8 mouse cellular contexts compared by ENCODE assay signal in genomic region chr2:129438772-129439171, GRCm38 (mm10).
DNase-seq lines count a peak whose midpoint lies in the region; ATAC-seq and TF ChIP-seq lines count a peak whose summit lies in the region.
"Not testable (repeated sequence)": the region's sequence is repeated elsewhere in the genome, so short reads cannot be mapped to it uniquely, and the experiment has no call there.

No protein-coding gene starts in this region.

- DNase-seq in 3134 (ENCODE audit: extremely low read depth, insufficient read length, low spot score) (peak; percentile 39), CH12.LX (ENCODE audit: extremely low read depth) (peak; percentile 33), MEL-GATA-1-ER (ENCODE audit: extremely low read depth, low read depth) (peak; percentile 41)
- peak; percentile 16 for DNase-seq in c-Kit-negative CD71-positive TER-119-positive erythroid progenitor cells, embryonic 14.5 days (ENCODE audit: low read depth, low spot score)
- DNase-seq in forebrain, postnatal 0 days, result not testable (repeated sequence)
- peak; percentile 4 for DNase-seq in liver, adult 2 months (ENCODE audit: extremely low read depth, low read depth, low spot score)
- DNase-seq in lung, postnatal 10 days, result peak; percentile 16
- DNase-seq in naive thymus-derived CD4-positive, alpha-beta T cell, adult 2 months (ENCODE audit: low read depth), result peak; percentile 9

- not testable (repeated sequence) for H3K9me3 ChIP-seq in CH12.LX (replicated peaks; ENCODE audit: low read length); forebrain, postnatal 0 days (ENCODE audit: low read length)

- in situ Hi-C loops in CH12.LX (cut with MboI; ENCODE audit: low pct_ligation_motif_present, low pct_unique_long_range_greater_than_20kb, low sequenced_read_pairs), result not testable (repeated sequence)

- not testable (repeated sequence) for H3K79me2 ChIP-seq in CH12.LX (replicated peaks; ENCODE audit: control insufficient read depth, extremely low read depth, insufficient read depth, poor library complexity, severe bottlenecking); liver, adult 2 months (ENCODE audit: control insufficient read depth, insufficient read depth, low read length)

- not testable (repeated sequence) for ATAC-seq in forebrain, postnatal 0 days

- TF ChIP-seq CTCF in CH12.LX (conservative IDR thresholded peaks at IDR 0.05 in 1 of 2, IDR thresholded peaks at IDR 0.05 in 1 of 2; ENCODE audit: low read depth in 2 of 2, low read length in 2 of 2), result peak in 1 of 2 experiments; percentile 41; a peak in 2 of 4 replicates
- 0 out of 2 replicates have a peak, but pooled peaks have one; percentile 3 for TF ChIP-seq CTCF in forebrain, postnatal 0 days (IDR thresholded peaks at IDR 0.05; ENCODE audit: low read depth)
- not testable (repeated sequence) for TF ChIP-seq CTCF in liver, adult 2 months (IDR thresholded peaks at IDR 0.05; ENCODE audit: low read depth, low read length)

- H3K4me2 ChIP-seq in CH12.LX (ENCODE audit: insufficient read depth, low read depth, poor library complexity, severe bottlenecking); forebrain, postnatal 0 days (ENCODE audit: low read depth): not testable (repeated sequence)

- 93% methylated on average over 1 of the region's 1 CpGs for WGBS in forebrain, postnatal 0 days
- WGBS in liver, adult 2 months, result 79% methylated on average over 1 of the region's 1 CpGs

- not testable (repeated sequence) for TF ChIP-seq EP300 in CH12.LX (IDR thresholded peaks at IDR 0.05; ENCODE audit: low read length)

- dilution Hi-C loops in CH12.LX (cut with MboI; ENCODE audit: extremely low pct_ligation_motif_present, extremely low pct_unique_long_range_greater_than_20kb, low sequenced_read_pairs), result not testable (repeated sequence)

- H3K9ac ChIP-seq in CH12.LX (ENCODE audit: insufficient read depth, low read depth); forebrain, postnatal 0 days; liver, adult 2 months (ENCODE audit: low read depth, low read length): not testable (repeated sequence)

- not testable (repeated sequence) for TF ChIP-seq POLR2A in CH12.LX (IDR thresholded peaks at IDR 0.05; ENCODE audit: low read depth, low read length); liver, adult 2 months (IDR thresholded peaks at IDR 0.05; ENCODE audit: extremely low read depth, insufficient read depth, low read length)

- H3K27ac ChIP-seq in CH12.LX (ENCODE audit: insufficient read depth, low read depth); forebrain, postnatal 0 days (ENCODE audit: low read depth, low read length); liver, adult 2 months (replicated peaks; ENCODE audit: insufficient read depth, low read depth, low read length): not testable (repeated sequence)

- not testable (repeated sequence) for H3K36me3 ChIP-seq in CH12.LX (replicated peaks in 1 of 2; ENCODE audit: control insufficient read depth in 1 of 2, insufficient read depth in 1 of 2, low read length in 1 of 2); forebrain, postnatal 0 days (ENCODE audit: insufficient read depth); liver, adult 2 months (ENCODE audit: control insufficient read depth, insufficient read depth, low read length)

- H3K27me3 ChIP-seq in CH12.LX (replicated peaks); forebrain, postnatal 0 days (ENCODE audit: insufficient read depth, low read length); liver, adult 2 months (ENCODE audit: control insufficient read depth, insufficient read depth, low read length): not testable (repeated sequence)

- not testable (repeated sequence) for H3K4me3 ChIP-seq in CH12.LX (replicated peaks in 1 of 3; ENCODE audit: low read depth in 2 of 3, low read length in 2 of 3, poor library complexity in 1 of 3); forebrain, postnatal 0 days (ENCODE audit: low read depth, low read length); liver, adult 2 months (ENCODE audit: insufficient read depth, low read depth, low read length)

- peak; percentile 18 for TF ChIP-seq RAD21 in CH12.LX (IDR thresholded peaks at IDR 0.05; ENCODE audit: low read depth, low read length)

- not testable (repeated sequence) for H3K4me1 ChIP-seq in CH12.LX (ENCODE audit: control insufficient read depth in 1 of 2, insufficient read depth in 2 of 2); forebrain, postnatal 0 days (ENCODE audit: insufficient read depth); liver, adult 2 months (ENCODE audit: control insufficient read depth, insufficient read depth, low read length)

TF ChIP-seq in CH12.LX, 34 proteins besides CTCF, POLR2A, EP300 and RAD21:
- TF ChIP-seq SMC3 (IDR thresholded peaks at IDR 0.05; ENCODE audit: low read depth, low read length), result peak; percentile 10; the same call in 1 of the 2 replicates
